Mouse (Mus musculus): ENCODE data around the gene Slc38a1. TPM values are rescaled to one million over a fixed set of nuclear protein-coding genes. Genes with fewer than 3 reads are reported as not detected.
"Not testable (repeated sequence)": the region's sequence is repeated elsewhere in the genome, so short reads cannot be mapped to it uniquely, and the experiment has no call there.

The Slc38a1 gene
- polyA plus RNA-seq, 1 experiment from 2014 or later = 158 TPM

DNA sequence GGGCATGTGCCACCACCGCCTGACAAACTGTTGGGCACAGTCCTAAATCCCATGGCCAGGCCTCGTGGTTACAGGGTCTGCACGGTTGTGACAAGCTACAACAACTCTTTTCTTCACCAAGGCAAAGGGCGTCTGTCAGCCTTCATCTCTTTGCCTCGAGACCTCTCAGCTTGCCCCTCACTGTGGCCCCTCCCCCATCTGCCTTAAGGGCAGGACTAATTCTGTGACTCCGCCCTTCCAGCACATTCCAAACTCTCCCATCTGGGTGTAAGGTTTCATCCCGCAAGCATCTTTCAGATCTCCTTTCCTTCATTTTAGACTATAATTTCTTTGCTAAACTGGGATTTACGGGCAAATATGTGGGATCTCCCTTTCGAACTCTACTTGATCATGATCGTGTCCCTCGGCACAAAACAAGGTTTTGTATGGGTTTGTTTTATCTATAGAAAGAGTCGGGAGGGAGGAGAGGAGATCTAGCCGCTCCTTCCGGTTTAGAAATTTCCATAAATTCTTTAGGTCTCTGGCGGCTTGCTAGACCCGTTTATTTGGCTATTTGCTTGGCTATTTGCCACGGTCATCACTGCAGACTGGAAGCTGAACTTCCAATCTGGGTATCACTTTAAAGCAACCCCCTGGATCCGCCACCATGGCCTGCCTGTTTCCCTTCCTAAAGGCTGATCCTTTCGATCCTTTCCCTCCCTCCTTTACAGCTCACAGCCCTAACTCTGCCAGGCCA is 7.9 kb downstream of the Slc38a1 start:
- no peaks in the 10 kb centered on the region for H3K9me3 ChIP-seq (ENCODE audit: control insufficient read depth, low read length)
- H3K27ac ChIP-seq (ENCODE audit: low read length) = no peak overlapping the region
- H3K4me3 ChIP-seq (replicated peaks; ENCODE audit: low read length) = no peak overlapping the region
- peaks cover 26% of the 10 kb centered on the region for H3K4me1 ChIP-seq (replicated peaks; ENCODE audit: control insufficient read depth, insufficient read depth, low read length)
- H3K9ac ChIP-seq (replicated peaks; ENCODE audit: low read depth, low read length) = no peak overlapping the region
- no peak for ATAC-seq
- no peaks in the 10 kb centered on the region for H3K27me3 ChIP-seq (replicated peaks; ENCODE audit: control insufficient read depth, insufficient read depth, low read length)
- no peak overlapping the region for H3K4me2 ChIP-seq (ENCODE audit: low read length)
- peaks cover 12% of the 10 kb centered on the region for H3K36me3 ChIP-seq (ENCODE audit: control insufficient read depth, insufficient read depth)
- WGBS = 93% methylated on average over 19 of the region's 19 CpGs

DNA sequence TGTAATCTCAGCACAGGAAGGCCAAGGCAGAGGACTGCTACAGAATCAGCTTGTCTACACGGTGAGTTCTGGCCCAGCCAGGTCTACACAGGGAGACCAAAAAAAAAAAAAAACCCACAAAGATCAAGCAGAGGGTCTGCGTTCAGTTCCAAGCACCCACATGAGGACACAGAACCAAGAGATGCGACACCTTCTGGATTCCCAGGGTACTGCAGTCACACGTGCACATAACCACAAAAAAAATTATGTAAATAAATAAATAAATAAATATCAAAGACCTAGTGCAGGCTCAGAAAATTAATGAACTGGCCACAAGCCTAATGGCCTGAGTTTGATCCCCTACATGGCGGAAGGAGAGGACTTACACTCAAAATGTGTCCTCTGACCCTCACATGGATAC is 10.5 kb downstream of the Slc38a1 start:
- no peak for ATAC-seq
- Histone ChIP-seq H3K9me3 (ENCODE audit: control insufficient read depth, low read length) (no peaks in the 10 kb centered on the region), H3K4me2 (ENCODE audit: low read length) (no peak overlapping the region), H3K36me3 (ENCODE audit: control insufficient read depth, insufficient read depth) (peaks cover 14% of the 10 kb centered on the region), H3K4me3 (replicated peaks; ENCODE audit: low read length) (no peak overlapping the region), H3K4me1 (replicated peaks; ENCODE audit: control insufficient read depth, insufficient read depth, low read length) (0 out of 2 replicates have a peak, but pooled peaks cover 2% of the 10 kb centered on the region), H3K27ac (ENCODE audit: low read length) (no peak overlapping the region), H3K27me3 (replicated peaks; ENCODE audit: control insufficient read depth, insufficient read depth, low read length) (no peaks in the 10 kb centered on the region), H3K9ac (replicated peaks; ENCODE audit: low read depth, low read length) (no peak overlapping the region)
- 98% methylated on average over 5 of the region's 5 CpGs for WGBS

DNA sequence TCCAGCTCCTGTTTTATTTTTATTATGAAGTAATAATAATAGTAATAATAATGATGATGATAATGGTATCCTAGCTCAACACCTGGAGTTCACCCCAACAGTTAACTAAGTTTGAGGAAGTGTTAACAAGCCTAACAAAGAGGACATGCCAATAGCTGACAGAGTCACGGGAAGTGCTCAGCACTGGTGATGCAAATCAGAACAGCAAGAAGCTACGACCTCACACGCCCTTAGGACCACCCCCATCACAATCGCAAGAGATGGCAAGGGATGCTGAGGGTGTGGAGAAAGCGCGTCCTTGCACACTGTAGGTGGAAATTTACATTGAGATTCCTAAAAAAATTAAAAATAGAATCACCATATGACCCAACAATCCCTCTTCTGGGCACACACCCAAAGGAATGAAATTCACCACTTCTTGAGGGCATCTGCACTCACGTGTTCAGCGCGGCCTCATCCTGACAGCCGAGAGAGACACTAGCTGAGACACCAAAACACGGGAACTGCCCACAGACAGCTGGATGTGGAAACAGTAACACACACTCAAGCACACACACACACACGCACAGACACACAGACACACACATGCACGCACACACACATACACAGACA is 11.5 kb downstream of the Slc38a1 start:
- 83% methylated on average over 13 of the region's 13 CpGs for WGBS
- H3K36me3 ChIP-seq (ENCODE audit: control insufficient read depth, insufficient read depth) = peaks cover 13% of the 10 kb centered on the region
- no peaks in the 10 kb centered on the region for H3K27me3 ChIP-seq (replicated peaks; ENCODE audit: control insufficient read depth, insufficient read depth, low read length)
- no peak overlapping the region for H3K27ac ChIP-seq (ENCODE audit: low read length)
- H3K4me3 ChIP-seq (replicated peaks; ENCODE audit: low read length) = no peak overlapping the region
- no peak overlapping the region for H3K9ac ChIP-seq (replicated peaks; ENCODE audit: low read depth, low read length)
- no peaks in the 10 kb centered on the region for H3K9me3 ChIP-seq (ENCODE audit: control insufficient read depth, low read length)
- H3K4me2 ChIP-seq (ENCODE audit: low read length) = no peak overlapping the region
- no peaks in the 10 kb centered on the region for H3K4me1 ChIP-seq (replicated peaks; ENCODE audit: control insufficient read depth, insufficient read depth, low read length)
- ATAC-seq = no peak

DNA sequence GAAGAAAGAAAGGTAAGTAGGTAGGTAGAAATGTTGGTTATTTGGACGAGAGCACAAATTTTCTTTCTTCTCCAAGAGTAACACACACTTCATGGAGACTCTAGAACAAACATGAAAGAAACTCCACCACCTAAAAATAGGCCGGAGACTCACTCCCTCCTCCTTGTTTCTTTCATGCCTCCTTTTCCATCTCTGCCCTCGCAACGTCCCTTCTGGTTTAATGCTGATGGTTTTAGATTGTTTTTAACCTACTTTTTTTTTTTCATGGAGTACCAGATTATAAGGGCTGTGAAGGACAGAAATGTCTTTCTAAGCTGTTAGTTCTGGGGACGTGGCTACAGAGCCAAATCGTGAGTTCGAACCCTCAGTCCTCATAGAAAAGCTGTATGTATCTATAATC is 14.5 kb downstream of the Slc38a1 start:
- H3K9ac ChIP-seq (replicated peaks; ENCODE audit: low read depth, low read length) = no peak overlapping the region
- H3K27me3 ChIP-seq (replicated peaks; ENCODE audit: control insufficient read depth, insufficient read depth, low read length) = no peaks in the 10 kb centered on the region
- no peak overlapping the region for H3K27ac ChIP-seq (ENCODE audit: low read length)
- H3K4me1 ChIP-seq (replicated peaks; ENCODE audit: control insufficient read depth, insufficient read depth, low read length) = no peaks in the 10 kb centered on the region
- no peak overlapping the region for H3K4me2 ChIP-seq (ENCODE audit: low read length)
- peaks cover 15% of the 10 kb centered on the region for H3K36me3 ChIP-seq (ENCODE audit: control insufficient read depth, insufficient read depth)
- no peaks in the 10 kb centered on the region for H3K9me3 ChIP-seq (ENCODE audit: control insufficient read depth, low read length)
- no peak overlapping the region for H3K4me3 ChIP-seq (replicated peaks; ENCODE audit: low read length)
- no peak for ATAC-seq
- 96% methylated on average over 7 of the region's 7 CpGs for WGBS

DNA sequence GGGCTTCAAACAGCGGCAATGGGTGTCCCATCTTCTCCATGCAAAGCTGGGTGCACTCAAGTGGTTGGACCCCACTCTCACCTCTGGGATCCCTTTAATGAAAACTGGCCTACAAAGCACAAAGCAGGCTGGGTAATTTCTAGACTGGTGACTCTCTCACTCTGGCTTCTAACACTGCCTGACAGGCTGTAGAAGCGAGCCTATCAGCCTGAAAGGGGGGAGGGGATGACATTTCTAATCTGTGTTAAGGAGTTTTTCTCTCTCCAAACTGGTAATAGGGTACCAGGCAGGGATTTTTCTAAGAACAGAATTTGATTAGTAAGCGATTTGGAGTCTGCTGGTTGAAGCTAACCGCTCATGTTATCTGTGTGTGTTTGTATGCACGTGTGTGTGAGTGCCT is 15.8 kb downstream of the Slc38a1 start:
- Histone ChIP-seq H3K27ac (ENCODE audit: low read length) (no peak overlapping the region), H3K36me3 (ENCODE audit: control insufficient read depth, insufficient read depth) (peaks cover 23% of the 10 kb centered on the region), H3K9me3 (ENCODE audit: control insufficient read depth, low read length) (no peaks in the 10 kb centered on the region), H3K9ac (replicated peaks; ENCODE audit: low read depth, low read length) (no peak overlapping the region), H3K27me3 (replicated peaks; ENCODE audit: control insufficient read depth, insufficient read depth, low read length) (no peaks in the 10 kb centered on the region), H3K4me2 (ENCODE audit: low read length) (no peak overlapping the region), H3K4me1 (replicated peaks; ENCODE audit: control insufficient read depth, insufficient read depth, low read length) (no peaks in the 10 kb centered on the region), H3K4me3 (replicated peaks; ENCODE audit: low read length) (no peak overlapping the region)
- no peak for ATAC-seq
- WGBS = 80% methylated on average over 5 of the region's 5 CpGs

DNA sequence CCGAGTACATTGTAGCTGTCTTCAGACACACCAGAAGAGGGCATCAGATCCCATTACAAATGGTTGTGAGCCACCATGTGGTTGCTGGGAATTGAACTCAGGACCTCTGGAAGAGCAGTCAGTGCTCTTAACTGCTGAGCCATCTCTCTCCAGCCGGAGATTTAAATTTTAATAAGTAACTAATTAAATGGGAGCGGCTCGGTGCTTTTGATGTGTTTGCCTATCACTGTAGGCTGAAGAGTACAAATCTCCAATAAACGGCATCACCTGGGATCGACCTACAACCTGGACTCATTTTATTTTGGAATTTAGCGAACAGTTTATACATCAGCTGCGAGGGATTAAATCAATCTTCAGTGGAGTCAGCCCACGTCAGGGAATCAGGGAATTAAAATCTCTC is 17.7 kb downstream of the Slc38a1 start:
- not testable (repeated sequence) for H3K4me2 ChIP-seq (ENCODE audit: low read length)
- WGBS = 92% methylated on average over 9 of the region's 9 CpGs

DNA sequence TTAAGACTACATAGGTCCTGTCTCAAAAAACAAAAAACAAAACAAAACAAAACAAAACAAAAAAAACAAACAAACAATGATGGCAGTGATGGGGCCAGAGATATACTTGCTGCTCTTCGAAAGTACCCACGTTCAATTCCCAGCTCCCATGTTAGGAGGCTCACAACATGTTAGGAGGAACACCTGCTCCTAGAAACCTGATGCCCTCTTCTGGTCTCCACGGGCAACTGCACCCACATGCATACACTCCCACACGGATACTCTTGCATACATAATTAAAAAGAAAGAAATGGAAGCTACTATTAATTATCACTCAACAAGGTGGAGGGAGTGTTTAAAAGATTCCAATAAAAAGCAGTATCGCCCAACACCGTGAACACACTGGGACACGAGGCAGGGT is 20.3 kb downstream of the Slc38a1 start:
- 98% methylated on average over 7 of the region's 7 CpGs for WGBS

More for the DNA sequence above, 17.7 kb downstream of the Slc38a1 start:
- not testable (repeated sequence) for H3K4me3 ChIP-seq (replicated peaks; ENCODE audit: low read length); H3K27me3 ChIP-seq (replicated peaks; ENCODE audit: control insufficient read depth, insufficient read depth, low read length); H3K9ac ChIP-seq (replicated peaks; ENCODE audit: low read depth, low read length); H3K27ac ChIP-seq (ENCODE audit: low read length); H3K9me3 ChIP-seq (ENCODE audit: control insufficient read depth, low read length); H3K4me1 ChIP-seq (replicated peaks; ENCODE audit: control insufficient read depth, insufficient read depth, low read length); ATAC-seq
- H3K36me3 ChIP-seq (ENCODE audit: control insufficient read depth, insufficient read depth) = peaks cover 23% of the 10 kb centered on the region

DNA sequence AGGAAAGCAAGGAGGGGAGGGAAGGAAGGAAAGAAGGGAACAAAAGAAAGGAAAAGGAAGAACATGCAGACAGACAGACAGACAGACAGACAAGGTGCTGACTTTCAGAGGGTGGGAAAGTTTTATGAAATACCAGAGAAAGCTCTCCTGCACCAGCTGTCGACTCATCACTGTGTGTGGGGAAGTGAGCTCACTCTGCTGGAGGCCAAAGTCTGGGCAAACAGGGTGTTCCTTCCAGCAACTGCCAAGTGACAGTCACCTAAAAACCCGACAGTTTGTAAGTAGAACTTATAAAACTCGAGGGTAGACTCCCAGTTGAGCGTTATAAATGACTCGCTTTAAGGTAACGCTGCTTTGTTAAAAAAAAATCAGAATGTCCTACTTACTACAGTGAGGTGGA is 21.0 kb downstream of the Slc38a1 start:
- Histone ChIP-seq H3K9ac (replicated peaks; ENCODE audit: low read depth, low read length) (no peak overlapping the region), H3K27me3 (replicated peaks; ENCODE audit: control insufficient read depth, insufficient read depth, low read length) (no peaks in the 10 kb centered on the region), H3K4me2 (ENCODE audit: low read length) (no peak overlapping the region), H3K9me3 (ENCODE audit: control insufficient read depth, low read length) (no peaks in the 10 kb centered on the region), H3K4me1 (replicated peaks; ENCODE audit: control insufficient read depth, insufficient read depth, low read length) (no peaks in the 10 kb centered on the region), H3K4me3 (replicated peaks; ENCODE audit: low read length) (no peak overlapping the region), H3K36me3 (ENCODE audit: control insufficient read depth, insufficient read depth) (peaks cover 21% of the 10 kb centered on the region), H3K27ac (ENCODE audit: low read length) (no peak overlapping the region)
- 95% methylated on average over 6 of the region's 6 CpGs for WGBS
- ATAC-seq = no peak

More for the DNA sequence above, 20.3 kb downstream of the Slc38a1 start:
- Histone ChIP-seq H3K4me3 (replicated peaks; ENCODE audit: low read length) (no peak overlapping the region), H3K36me3 (ENCODE audit: control insufficient read depth, insufficient read depth) (peaks cover 21% of the 10 kb centered on the region), H3K27me3 (replicated peaks; ENCODE audit: control insufficient read depth, insufficient read depth, low read length) (no peaks in the 10 kb centered on the region), H3K4me2 (ENCODE audit: low read length) (no peak overlapping the region), H3K9ac (replicated peaks; ENCODE audit: low read depth, low read length) (no peak overlapping the region), H3K9me3 (ENCODE audit: control insufficient read depth, low read length) (no peaks in the 10 kb centered on the region), H3K27ac (ENCODE audit: low read length) (no peak overlapping the region), H3K4me1 (replicated peaks; ENCODE audit: control insufficient read depth, insufficient read depth, low read length) (no peaks in the 10 kb centered on the region)
- ATAC-seq = no peak

DNA sequence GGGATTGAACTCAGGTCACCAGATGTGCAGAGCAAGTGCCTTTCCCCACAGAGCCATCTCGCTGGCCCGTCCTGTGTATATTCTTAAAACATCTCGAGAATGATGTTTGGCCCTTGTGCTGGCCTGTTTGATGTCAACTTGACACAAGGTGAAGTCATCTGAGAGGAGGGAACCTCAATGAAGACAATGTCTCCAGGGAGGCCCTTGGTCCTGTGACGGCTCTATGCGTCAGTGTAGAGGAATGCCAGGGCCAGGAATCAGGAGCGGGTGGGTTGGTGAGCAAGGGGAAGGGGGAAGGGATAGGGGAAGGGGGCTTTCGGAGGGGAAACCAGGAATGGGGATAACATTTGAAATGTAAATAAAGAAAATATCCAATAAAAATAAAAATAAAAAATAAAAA is 25.2 kb downstream of the Slc38a1 start:
- 94% methylated on average over 7 of the region's 7 CpGs for WGBS
- Histone ChIP-seq H3K27ac (ENCODE audit: low read length) (no peak overlapping the region), H3K27me3 (replicated peaks; ENCODE audit: control insufficient read depth, insufficient read depth, low read length) (no peaks in the 10 kb centered on the region), H3K4me1 (replicated peaks; ENCODE audit: control insufficient read depth, insufficient read depth, low read length) (no peaks in the 10 kb centered on the region), H3K9me3 (ENCODE audit: control insufficient read depth, low read length) (peaks cover 7% of the 10 kb centered on the region; the same call in 1 of the 2 replicates), H3K4me2 (ENCODE audit: low read length) (no peak overlapping the region), H3K9ac (replicated peaks; ENCODE audit: low read depth, low read length) (no peak overlapping the region), H3K36me3 (ENCODE audit: control insufficient read depth, insufficient read depth) (peaks cover 42% of the 10 kb centered on the region), H3K4me3 (replicated peaks; ENCODE audit: low read length) (no peak overlapping the region)
- ATAC-seq = no peak

Data from forebrain, embryonic 16.5 days (tissue).